Mouse (Mus musculus): Measurements from ENCODE around the gene Acsbg1. TPM values are rescaled to one million over a fixed set of nuclear protein-coding genes. Genes with fewer than 3 reads are reported as not detected.

The Acsbg1 gene
- 52.7 TPM for polyA plus RNA-seq (2017; shearing (Covaris generic))

GRCm38 (mm10) chr9:54661605-54662377 lies at the start of gene Acsbg1:
Gene Acsbg1 (minus strand): TSS chr9:54661870.

DNA sequence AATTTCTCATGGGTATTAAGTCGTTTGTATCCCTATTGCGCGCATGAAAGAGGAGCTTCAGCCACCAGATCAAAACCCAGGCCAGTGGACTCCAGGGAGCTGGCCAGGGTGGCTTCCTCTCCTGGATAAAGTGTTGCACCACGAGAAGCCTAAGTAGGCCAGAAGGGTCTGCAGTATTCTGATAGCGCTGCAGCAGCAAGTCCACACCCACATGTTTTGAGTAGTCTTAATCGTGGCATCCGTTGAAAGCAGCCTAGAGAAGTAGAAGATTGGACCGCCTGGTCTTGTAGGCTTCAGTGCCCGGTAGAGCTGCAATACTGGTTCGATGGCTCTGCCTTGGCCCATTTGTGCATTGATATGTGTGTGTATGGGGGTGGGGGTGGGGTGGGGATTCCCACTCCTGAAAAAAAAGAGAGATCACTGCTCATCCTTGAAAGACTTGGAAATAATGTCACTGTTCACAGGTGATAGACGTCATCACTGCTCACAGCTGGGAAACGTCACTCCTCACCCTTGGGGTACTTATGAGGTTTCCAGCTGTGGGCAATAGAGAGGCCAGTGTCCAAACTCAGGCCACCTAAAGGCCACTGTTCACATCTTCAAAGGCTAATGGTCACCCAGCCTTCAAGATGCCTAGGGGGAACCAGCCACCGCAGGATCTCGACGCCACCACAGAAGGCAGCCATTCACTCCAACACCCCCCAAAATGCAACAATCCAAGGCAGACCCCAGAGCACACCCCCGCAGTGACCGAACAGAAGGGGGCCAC lies 36.8 kb upstream of the Acsbg1 start, which contains the start of gene Dnaja4:
Gene Dnaja4 (plus strand): TSS at position 556 of the 769 bp plus-strand sequence.

GRCm38 (mm10) chr9:54586199-54587061 lies 75.2 kb downstream of the Acsbg1 start, which contains the start of gene Idh3a:
Gene Idh3a (plus strand): TSS chr9:54586334.

GRCm38 (mm10) chr9:54559771-54560471 lies 101.7 kb downstream of the Acsbg1 start, which contains the start of gene Cib2:
Gene Cib2 (minus strand): TSS chr9:54560218.

Other genes starting within 250 kb of the Acsbg1 start
- gene Dmxl2, start 160.2 kb downstream of the Acsbg1 start, polyA plus RNA-seq (2017; shearing (Covaris generic)): not detected
- not detected for gene Sh2d7, start 122.9 kb downstream of the Acsbg1 start, polyA plus RNA-seq (2017; shearing (Covaris generic))
- gene Cib2, start 101.7 kb downstream of the Acsbg1 start, polyA plus RNA-seq (2017; shearing (Covaris generic)): 1.2 TPM
- gene Idh3a, start 75.5 kb downstream of the Acsbg1 start, polyA plus RNA-seq (2017; shearing (Covaris generic)): 116 TPM
- 9.4 TPM for gene Dnaja4, start 37.0 kb upstream of the Acsbg1 start, polyA plus RNA-seq (2017; shearing (Covaris generic))
- 104 TPM for gene Wdr61, start 72.6 kb upstream of the Acsbg1 start, polyA plus RNA-seq (2017; shearing (Covaris generic))
- gene Crabp1, start 102.9 kb upstream of the Acsbg1 start, polyA plus RNA-seq (2017; shearing (Covaris generic)): not detected
- 27.8 TPM for gene Ireb2, start 201.9 kb upstream of the Acsbg1 start, polyA plus RNA-seq (2017; shearing (Covaris generic))